Mouse (Mus musculus): ENCODE results near the gene Rabgap1.

The Rabgap1 gene

GRCm38 (mm10) chr2:37516030-37516710, 73.1 kb downstream of the Rabgap1 start, which contains the start of gene Gpr21:
Gene Gpr21 (plus strand): TSS chr2:37516332.
- no peak for DNase-seq (ENCODE audit: low spot score in 2 of 2)

GRCm38 (mm10) chr2:37516922-37517462, 73.9 kb downstream of the Rabgap1 start:
- no peak for DNase-seq (ENCODE audit: low spot score in 2 of 2)

- DNase-seq (ENCODE audit: low spot score in 2 of 2) = no peak
Measured at GRCm38 (mm10) chr2:37518561-37519285, 75.6 kb downstream of the Rabgap1 start.

- no peak for DNase-seq (ENCODE audit: low spot score in 2 of 2)
Measured at GRCm38 (mm10) chr2:37519286-37519640, 76.2 kb downstream of the Rabgap1 start.

GRCm38 (mm10) chr2:37527587-37527986, 84.5 kb downstream of the Rabgap1 start:
- no peak for DNase-seq (ENCODE audit: low spot score in 2 of 2)

- DNase-seq (ENCODE audit: low spot score in 2 of 2) = no peak
Measured at GRCm38 (mm10) chr2:37529397-37529796, 86.3 kb downstream of the Rabgap1 start.

- no peak for DNase-seq (ENCODE audit: low spot score in 2 of 2)
Measured at GRCm38 (mm10) chr2:37530766-37531165, 87.7 kb downstream of the Rabgap1 start.

- no peak for DNase-seq (ENCODE audit: low spot score in 2 of 2)
Measured at GRCm38 (mm10) chr2:37531639-37532038, 88.6 kb downstream of the Rabgap1 start.

- peak; percentile 18 to 43 for DNase-seq (ENCODE audit: low spot score in 2 of 2)
Measured at GRCm38 (mm10) chr2:37549346-37550012, 106.4 kb downstream of the Rabgap1 start.

- no peak for DNase-seq (ENCODE audit: low spot score in 2 of 2)
Measured at GRCm38 (mm10) chr2:37556366-37556765, 113.3 kb downstream of the Rabgap1 start.

- no peak for DNase-seq (ENCODE audit: low spot score in 2 of 2)
Measured at GRCm38 (mm10) chr2:37565579-37565978, 122.5 kb downstream of the Rabgap1 start.

- no peak for DNase-seq (ENCODE audit: low spot score in 2 of 2)
Measured at GRCm38 (mm10) chr2:37566035-37566434, 123.0 kb downstream of the Rabgap1 start.

- DNase-seq (ENCODE audit: low spot score in 2 of 2) = no peak
Measured at GRCm38 (mm10) chr2:37569888-37570287, 126.8 kb downstream of the Rabgap1 start.

GRCm38 (mm10) chr2:37570703-37571102, 127.6 kb downstream of the Rabgap1 start:
- no peak for DNase-seq (ENCODE audit: low spot score in 2 of 2)

- no peak for DNase-seq (ENCODE audit: low spot score in 2 of 2)
Measured at GRCm38 (mm10) chr2:37572141-37572540, 129.1 kb downstream of the Rabgap1 start.

- DNase-seq (ENCODE audit: low spot score in 2 of 2) = no peak
Measured at GRCm38 (mm10) chr2:37576661-37577060, 133.6 kb downstream of the Rabgap1 start.

- no peak for DNase-seq (ENCODE audit: low spot score in 2 of 2)
Measured at GRCm38 (mm10) chr2:37578185-37578584, 135.1 kb downstream of the Rabgap1 start.

GRCm38 (mm10) chr2:37587919-37588318, 144.8 kb downstream of the Rabgap1 start:
- no peak for DNase-seq (ENCODE audit: low spot score in 2 of 2)

All from spleen, postnatal 10 days (tissue).